Mouse (Mus musculus) thymus, adult 2 months (tissue): ENCODE results near the gene Gm11565. TPM values are rescaled to one million over a fixed set of nuclear protein-coding genes. Genes with fewer than 3 reads are reported as not detected.

Experiments
- DNase-seq: peaks from one replicate; pipeline ENCODE4 v3.0.0; 2021
- H3K27ac ChIP-seq: fragments of 200-500 bp; 2 replicates; pipeline ENCODE4 v1.5.1; 2012; ENCODE audit warnings: low read length, control low read depth; ENCODE audit not compliant: control insufficient read depth, insufficient read depth
- H3K27me3 ChIP-seq: fragments of 200-500 bp; 2 replicates; pipeline ENCODE4 v1.6.1; 2012; ENCODE audit warnings: mild to moderate bottlenecking, low read length, moderate library complexity, mixed read lengths; ENCODE audit not compliant: control insufficient read depth, insufficient read depth
- H3K36me3 ChIP-seq: fragments of 200-500 bp; 2 replicates; pipeline ENCODE4 v1.6.1; 2012; ENCODE audit warnings: mild to moderate bottlenecking, low read length, moderate library complexity; ENCODE audit not compliant: control insufficient read depth, insufficient read depth
- H3K4me1 ChIP-seq: fragments of 200-500 bp; replicated peaks from 2 replicates; pipeline ENCODE4 v1.6.1; 2012; ENCODE audit warnings: low read length; ENCODE audit not compliant: control insufficient read depth, insufficient read depth
- H3K4me3 ChIP-seq: fragments of 200-500 bp; 2 replicates; pipeline ENCODE4 v1.5.1; 2012; ENCODE audit warnings: mild to moderate bottlenecking, low read length, control low read depth, moderate library complexity; ENCODE audit not compliant: control insufficient read depth, insufficient read depth
- CTCF ChIP-seq: fragments of 200-500 bp; IDR thresholded peaks from 2 replicates; pipeline ENCODE4 v1.5.1; 2012; ENCODE audit warnings: mild to moderate bottlenecking, control low read depth, low read length, moderate library complexity, borderline replicate concordance; ENCODE audit not compliant: control insufficient read depth, poor library complexity, insufficient read depth; ENCODE audit errors: extremely low read depth
- POLR2A ChIP-seq: fragments of 200-500 bp; IDR thresholded peaks from 2 replicates; pipeline ENCODE4 v1.6.1; 2012; ENCODE audit warnings: mild to moderate bottlenecking, low read length, control low read depth, moderate library complexity; ENCODE audit not compliant: control insufficient read depth, poor library complexity, insufficient read depth; ENCODE audit errors: extremely low read depth
- WGBS: fragments of 180-500 bp; shearing (Covaris S2); methylation state at CpG from one replicate; pipeline ENCODE4 v1.1.7; 2018; 5-methylcytosine and 5-hydroxymethylcytosine counted together
- polyA plus RNA-seq: library from polyadenylated mRNA; depleted of rRNA; stranded (reverse); fragments of >200 nt; gene quantifications from 2 replicates; pipeline ENCODE4 v1.2.3, GENCODE M21; 2012; rRNA removed

Gm11565 gene
- polyA plus RNA-seq, 1 experiment = not detected

DNA sequence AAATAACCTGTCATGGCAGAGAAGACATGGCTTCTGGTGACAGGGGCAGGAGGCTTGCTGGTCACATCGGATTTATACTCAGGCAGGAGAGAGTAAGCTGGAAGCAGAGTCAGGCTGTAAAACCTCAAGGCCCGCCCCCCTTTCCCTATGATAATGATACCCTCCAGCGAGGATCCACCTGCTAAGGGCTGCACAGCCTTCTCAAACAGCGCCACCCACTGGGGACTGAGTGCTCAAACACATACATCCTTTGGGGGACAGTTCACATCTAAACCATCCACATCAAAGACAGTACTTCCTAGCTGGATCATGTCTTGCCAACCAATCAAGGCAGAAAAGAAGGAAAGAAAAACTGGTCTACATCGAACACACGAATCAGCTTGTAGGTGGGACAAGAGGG, 49.7 kb downstream of the Gm11565 start:
- Histone ChIP-seq H3K36me3 (no peaks in the 10 kb centered on the region), H3K4me3 (no peak overlapping the region), H3K27me3 (no peaks in the 10 kb centered on the region), H3K4me1 (no peaks in the 10 kb centered on the region), H3K27ac (no peak overlapping the region)
- TF ChIP-seq CTCF (no peak), POLR2A (no peak)
- DNase-seq = no peak
- WGBS = 68% methylated on average over 6 of the region's 6 CpGs

Other genes starting within 250 kb of the Gm11565 start
- gene Krtap4-6, start 248.8 kb upstream of the Gm11565 start, polyA plus RNA-seq = not detected in 2 replicates
- not detected in 2 replicates for gene Gm14190, start 224.0 kb upstream of the Gm11565 start, polyA plus RNA-seq
- gene Gm14180, start 180.5 kb upstream of the Gm11565 start, polyA plus RNA-seq = not detected in 2 replicates
- gene Gm11595, start 141.8 kb upstream of the Gm11565 start, polyA plus RNA-seq = not detected in 2 replicates
- gene Krtap4-8, start 134.0 kb upstream of the Gm11565 start, polyA plus RNA-seq = not detected in 2 replicates
- gene Krtap4-9, start 129.6 kb upstream of the Gm11565 start, polyA plus RNA-seq = 0.17 TPM in 1 of 2 replicates, not detected in the other
- not detected in 2 replicates for gene Gm11596, start 121.3 kb upstream of the Gm11565 start, polyA plus RNA-seq
- gene Gm11569, start 115.8 kb upstream of the Gm11565 start, polyA plus RNA-seq = not detected in 2 replicates
- gene Gm11554, start 110.3 kb upstream of the Gm11565 start, polyA plus RNA-seq = not detected in 2 replicates
- gene Krtap4-13, start 104.9 kb upstream of the Gm11565 start, polyA plus RNA-seq = not detected in 2 replicates
- not detected in 2 replicates for gene Gm11564, start 99.1 kb upstream of the Gm11565 start, polyA plus RNA-seq
- gene 2300003K06Rik, start 76.7 kb upstream of the Gm11565 start, polyA plus RNA-seq = not detected in 2 replicates
- 0.28 TPM in 1 of 2 replicates, not detected in the other for gene Krtap4-16, start 63.1 kb upstream of the Gm11565 start, polyA plus RNA-seq
- gene Gm11568, start 56.8 kb upstream of the Gm11565 start, polyA plus RNA-seq = not detected in 2 replicates
- gene Gm11559, start 50.3 kb upstream of the Gm11565 start, polyA plus RNA-seq = 0.31 TPM in 1 of 2 replicates, not detected in the other
- not detected in 2 replicates for gene Krtap9-1, start 41.4 kb upstream of the Gm11565 start, polyA plus RNA-seq
- gene Gm11567, start 35.6 kb upstream of the Gm11565 start, polyA plus RNA-seq = not detected in 2 replicates
- gene Krtap31-1, start 6.8 kb upstream of the Gm11565 start, polyA plus RNA-seq = 0.13 TPM in 1 of 2 replicates, not detected in the other
- 0.11 TPM in 1 of 2 replicates, not detected in the other for gene Krtap31-2, start 21.5 kb downstream of the Gm11565 start, polyA plus RNA-seq
- not detected in 2 replicates for gene Krtap9-5, start 33.7 kb downstream of the Gm11565 start, polyA plus RNA-seq
- not detected in 2 replicates for gene Krtap29-1, start 64.3 kb downstream of the Gm11565 start, polyA plus RNA-seq
- not detected in 2 replicates for gene Krtap16-1, start 71.8 kb downstream of the Gm11565 start, polyA plus RNA-seq
- gene Krtap17-1, start 79.2 kb downstream of the Gm11565 start, polyA plus RNA-seq = 0.31 and 0.43 TPM in 2 replicates
- gene Krt33a, start 101.5 kb downstream of the Gm11565 start, polyA plus RNA-seq = 0.11 and 0.14 TPM in 2 replicates
- 0.44 TPM in 1 of 2 replicates, not detected in the other for gene Krt33b, start 115.1 kb downstream of the Gm11565 start, polyA plus RNA-seq
- gene Krt34, start 126.8 kb downstream of the Gm11565 start, polyA plus RNA-seq = not detected in 2 replicates
- 0.15 and 0.23 TPM in 2 replicates for gene Krt31, start 135.8 kb downstream of the Gm11565 start, polyA plus RNA-seq
- 0.18 and 0.30 TPM in 2 replicates for gene Krt32, start 173.5 kb downstream of the Gm11565 start, polyA plus RNA-seq
- gene Krt35, start 181.5 kb downstream of the Gm11565 start, polyA plus RNA-seq = 0.13 and 0.20 TPM in 2 replicates
- gene Krt36, start 190.9 kb downstream of the Gm11565 start, polyA plus RNA-seq = 0.79 and 0.90 TPM in 2 replicates
- 0.92 and 0.98 TPM in 2 replicates for gene Krt13, start 206.8 kb downstream of the Gm11565 start, polyA plus RNA-seq
- gene Krt15, start 221.2 kb downstream of the Gm11565 start, polyA plus RNA-seq = 0.85 and 1.1 TPM in 2 replicates
- 8.7 and 13.0 TPM in 2 replicates for gene Krt19, start 233.9 kb downstream of the Gm11565 start, polyA plus RNA-seq